Mouse (Mus musculus) MEL (cell line): ENCODE data around the gene Ccdc97. TPM values are rescaled to one million over a fixed set of nuclear protein-coding genes. Genes with fewer than 3 reads are reported as not detected.
A peak's percentile ranks its signal among the peaks of the same experiment; 100 is the strongest.

ENCODE experiments used
- DNase-seq: peaks from one replicate; pipeline ENCODE4 v3.0.0; 2011; ENCODE audit warnings: low read depth, low spot score
- H3K27ac ChIP-seq: 2 replicates; pipeline ENCODE4 v1.5.1; 2012; ENCODE audit warnings: low read depth, mild to moderate bottlenecking, control low read depth, low read length, moderate library complexity; ENCODE audit not compliant: control insufficient read depth
- H3K27me3 ChIP-seq, 2 experiments: fragments of 150-350 bp in 1 of 2; sonication (generic) in 1 of 2; 2 replicates each; pipeline ENCODE4 v1.6.1; 2012; ENCODE audit warnings: low read length in 2 of 2, mild to moderate bottlenecking in 2 of 2, improper control_type of control experiment in 1 of 2, moderate library complexity in 1 of 2; ENCODE audit not compliant: insufficient read depth in 2 of 2, control insufficient read depth in 1 of 2
- H3K36me3 ChIP-seq, 2 experiments: 2 replicates each; pipeline ENCODE4 v1.6.1; 2012 to 2014; ENCODE audit warnings: low read length in 2 of 2, improper control_type of control experiment in 1 of 2, inconsistent platforms in 1 of 2, mild to moderate bottlenecking in 1 of 2; ENCODE audit not compliant: insufficient read depth in 2 of 2, control insufficient read depth in 1 of 2
- H3K4me1 ChIP-seq, 2 experiments: fragments of 150-350 bp in 1 of 2; sonication (generic) in 1 of 2; 2 replicates each; pipeline ENCODE4 v1.6.1; 2012; ENCODE audit warnings: low read length in 2 of 2, improper control_type of control experiment in 1 of 2, mild to moderate bottlenecking in 1 of 2; ENCODE audit not compliant: insufficient read depth in 2 of 2, control insufficient read depth in 1 of 2
- H3K4me3 ChIP-seq, 2 experiments: fragments of 150-350 bp in 1 of 2; sonication (generic) in 1 of 2; 2 replicates each; pipeline ENCODE4 v1.5.1; 2012; ENCODE audit warnings: low read depth in 2 of 2, low read length in 2 of 2, mild to moderate bottlenecking in 2 of 2, moderate library complexity in 2 of 2, control low read depth in 1 of 2, improper control_type of control experiment in 1 of 2; ENCODE audit not compliant: control insufficient read depth in 1 of 2, insufficient read depth in 1 of 2
- H3K79me2 ChIP-seq: 2 replicates; pipeline ENCODE4 v1.6.1; 2012; ENCODE audit warnings: mild to moderate bottlenecking, low read length, moderate library complexity; ENCODE audit not compliant: control insufficient read depth, poor library complexity, insufficient read depth
- H3K9ac ChIP-seq: 2 replicates; pipeline ENCODE4 v1.6.1; 2012; ENCODE audit warnings: low read depth, mild to moderate bottlenecking, control low read depth, low read length, moderate library complexity; ENCODE audit not compliant: control insufficient read depth, poor library complexity, severe bottlenecking
- H3K9me3 ChIP-seq: fragments of 150-350 bp; sonication (generic); replicated peaks from 2 replicates; pipeline ENCODE4 v1.6.1; 2012; ENCODE audit warnings: mild to moderate bottlenecking, low read length, improper control_type of control experiment, moderate library complexity; ENCODE audit not compliant: insufficient read depth
- CHD1 ChIP-seq: IDR thresholded peaks from 2 replicates; pipeline ENCODE4 v1.6.1; 2012; ENCODE audit warnings: low read depth, mild to moderate bottlenecking, inconsistent platforms, low read length, improper control_type of control experiment
- CHD2 ChIP-seq: IDR thresholded peaks from 2 replicates; pipeline ENCODE4 v1.6.1; 2011; ENCODE audit warnings: low read length, improper control_type of control experiment
- CTCF ChIP-seq, 3 experiments: IDR thresholded peaks in 2 of 3; conservative IDR thresholded peaks in 1 of 3; 2 replicates each; pipeline ENCODE4 v1.5.1; 2011 to 2012; ENCODE audit warnings: low read length in 3 of 3, low read depth in 2 of 3, mild to moderate bottlenecking in 2 of 3, improper control_type of control experiment in 1 of 3, inconsistent platforms in 1 of 3, mixed read lengths in 1 of 3, moderate library complexity in 1 of 3; ENCODE audit not compliant: control insufficient read depth in 1 of 3, insufficient read depth in 1 of 3, poor library complexity in 1 of 3, severe bottlenecking in 1 of 3
- E2F4 ChIP-seq: IDR thresholded peaks from 2 replicates; pipeline ENCODE4 v1.6.1; 2011; ENCODE audit warnings: low read depth, low read length, improper control_type of control experiment, borderline replicate concordance
- ELF1 ChIP-seq: IDR thresholded peaks from 2 replicates; pipeline ENCODE4 v1.6.1; 2014; ENCODE audit warnings: low read depth, mild to moderate bottlenecking, inconsistent platforms, low read length, improper control_type of control experiment, moderate library complexity
- EP300 ChIP-seq, 2 experiments: IDR thresholded peaks; 2 replicates each; pipeline ENCODE4 v1.6.1; 2011; ENCODE audit warnings: improper control_type of control experiment in 2 of 2, low read length in 2 of 2, low read depth in 1 of 2, mild to moderate bottlenecking in 1 of 2
- ETS1 ChIP-seq: IDR thresholded peaks from 2 replicates; pipeline ENCODE4 v1.6.1; 2012; ENCODE audit warnings: low read depth, mild to moderate bottlenecking, inconsistent platforms, low read length, improper control_type of control experiment, moderate library complexity
- GATA1 ChIP-seq: IDR thresholded peaks from 2 replicates; pipeline ENCODE4 v1.6.1; 2011; ENCODE audit warnings: low read depth, low read length, improper control_type of control experiment
- HCFC1 ChIP-seq: IDR thresholded peaks from 2 replicates; pipeline ENCODE4 v1.6.1; 2012; ENCODE audit warnings: low read depth, mild to moderate bottlenecking, inconsistent platforms, low read length, improper control_type of control experiment, moderate library complexity
- KAT2A ChIP-seq: conservative IDR thresholded peaks from 2 replicates; pipeline ENCODE4 v1.6.1; 2012; ENCODE audit warnings: low read depth, low read length, improper control_type of control experiment, inconsistent platforms
- MAFK ChIP-seq: IDR thresholded peaks from 2 replicates; pipeline ENCODE4 v1.6.1; 2011; ENCODE audit warnings: low read depth, mild to moderate bottlenecking, low read length, improper control_type of control experiment, borderline replicate concordance
- MAX ChIP-seq: IDR thresholded peaks from 2 replicates; pipeline ENCODE4 v1.6.1; 2011; ENCODE audit warnings: low read length, improper control_type of control experiment
- MEF2A ChIP-seq: IDR thresholded peaks from 2 replicates; pipeline ENCODE4 v1.6.1; 2014; ENCODE audit warnings: low read depth, mild to moderate bottlenecking, inconsistent platforms, low read length, improper control_type of control experiment; ENCODE audit not compliant: poor library complexity, insufficient replicate concordance, severe bottlenecking; ENCODE audit errors: extremely low read depth
- MYB ChIP-seq: IDR thresholded peaks from 2 replicates; pipeline ENCODE4 v1.6.1; 2011; ENCODE audit warnings: mild to moderate bottlenecking, low read depth, low read length, improper control_type of control experiment
- MYC ChIP-seq: IDR thresholded peaks from 2 replicates; pipeline ENCODE4 v1.6.1; 2011; ENCODE audit warnings: low read depth, mild to moderate bottlenecking, low read length, improper control_type of control experiment, moderate library complexity
- NELFE ChIP-seq: IDR thresholded peaks from 2 replicates; pipeline ENCODE4 v1.6.1; 2011; ENCODE audit warnings: low read depth, low read length, improper control_type of control experiment
- NRF1 ChIP-seq: IDR thresholded peaks from 2 replicates; pipeline ENCODE4 v1.6.1; 2014; ENCODE audit warnings: low read depth, mild to moderate bottlenecking, inconsistent platforms, low read length, improper control_type of control experiment, moderate library complexity; ENCODE audit not compliant: poor library complexity, insufficient read depth, severe bottlenecking
- POLR2A ChIP-seq, 2 experiments: IDR thresholded peaks; 2 replicates each; pipeline ENCODE4 v1.6.1; 2011 to 2012; ENCODE audit warnings: low read length in 2 of 2, mild to moderate bottlenecking in 2 of 2, control low read depth in 1 of 2, improper control_type of control experiment in 1 of 2, low read depth in 1 of 2, moderate library complexity in 1 of 2; ENCODE audit not compliant: control insufficient read depth in 1 of 2, insufficient read depth in 1 of 2, poor library complexity in 1 of 2
- POLR2AphosphoS5 ChIP-seq: IDR thresholded peaks from 2 replicates; pipeline ENCODE4 v1.6.1; 2012; ENCODE audit warnings: low read depth, borderline replicate concordance, mild to moderate bottlenecking, inconsistent platforms, low read length, moderate library complexity, mixed read lengths
- RAD21 ChIP-seq: IDR thresholded peaks from 2 replicates; pipeline ENCODE4 v1.6.1; 2011; ENCODE audit warnings: mild to moderate bottlenecking, low read depth, low read length, improper control_type of control experiment
- RCOR1 ChIP-seq: IDR thresholded peaks from 2 replicates; pipeline ENCODE4 v1.6.1; 2012; ENCODE audit warnings: low read depth, mild to moderate bottlenecking, inconsistent platforms, low read length, improper control_type of control experiment
- SIN3A ChIP-seq: IDR thresholded peaks from 2 replicates; pipeline ENCODE4 v1.6.1; 2012; ENCODE audit warnings: low read length, improper control_type of control experiment, inconsistent platforms
- TAL1 ChIP-seq: IDR thresholded peaks from 2 replicates; pipeline ENCODE4 v1.6.1; 2012; ENCODE audit warnings: mild to moderate bottlenecking, inconsistent platforms, low read length, moderate library complexity, mixed read lengths
- TBP ChIP-seq: IDR thresholded peaks from 2 replicates; pipeline ENCODE4 v1.8.0; 2011; ENCODE audit warnings: low read depth, low read length, improper control_type of control experiment
- UBTF ChIP-seq: IDR thresholded peaks from 2 replicates; pipeline ENCODE4 v1.6.1; 2012; ENCODE audit warnings: low read depth, mild to moderate bottlenecking, inconsistent platforms, low read length, improper control_type of control experiment, moderate library complexity, borderline replicate concordance; ENCODE audit not compliant: insufficient read depth
- USF1 ChIP-seq: IDR thresholded peaks from 2 replicates; pipeline ENCODE4 v1.6.1; 2014; ENCODE audit warnings: low read depth, mild to moderate bottlenecking, inconsistent platforms, low read length, improper control_type of control experiment, moderate library complexity
- USF2 ChIP-seq, 2 experiments: IDR thresholded peaks; 2 replicates each; pipeline ENCODE4 v1.6.1; 2011 to 2012; ENCODE audit warnings: improper control_type of control experiment in 2 of 2, low read length in 2 of 2, borderline replicate concordance in 1 of 2, inconsistent platforms in 1 of 2, low read depth in 1 of 2, mild to moderate bottlenecking in 1 of 2; ENCODE audit not compliant: insufficient read depth in 1 of 2
- ZKSCAN1 ChIP-seq: IDR thresholded peaks from 2 replicates; pipeline ENCODE4 v1.6.1; 2012; ENCODE audit warnings: low read depth, mild to moderate bottlenecking, inconsistent platforms, low read length, improper control_type of control experiment, moderate library complexity
- ZNF384 ChIP-seq: IDR thresholded peaks from 2 replicates; pipeline ENCODE4 v1.6.1; 2012; ENCODE audit warnings: low read depth, mild to moderate bottlenecking, inconsistent platforms, low read length, improper control_type of control experiment
- polyA plus RNA-seq, 2 experiments: library from polyadenylated mRNA; stranded (reverse) in 1 of 2; unstranded in 1 of 2; fragments of >175 nt in 1 of 2; fragments of >200 nt in 1 of 2; gene quantifications; 2 replicates each; pipeline versions ENCODE4 v1.2.1 to v1.2.4; 2012; ENCODE audit warnings: low replicate concordance in 2 of 2, low read depth in 1 of 2; ENCODE audit not compliant: insufficient read length in 2 of 2, insufficient read depth in 1 of 2, missing spikeins in 1 of 2
- total RNA-seq: library from RNA; depleted of rRNA; stranded (reverse); fragments of 300-350 nt; gene quantifications from 2 replicates; pipeline ENCODE4 v1.2.3, GENCODE M21; 2012

Gene Ccdc97
- total and polyA plus RNA-seq, 3 experiments, result 8.4 to 39.7 TPM; not detected in 1

DNA sequence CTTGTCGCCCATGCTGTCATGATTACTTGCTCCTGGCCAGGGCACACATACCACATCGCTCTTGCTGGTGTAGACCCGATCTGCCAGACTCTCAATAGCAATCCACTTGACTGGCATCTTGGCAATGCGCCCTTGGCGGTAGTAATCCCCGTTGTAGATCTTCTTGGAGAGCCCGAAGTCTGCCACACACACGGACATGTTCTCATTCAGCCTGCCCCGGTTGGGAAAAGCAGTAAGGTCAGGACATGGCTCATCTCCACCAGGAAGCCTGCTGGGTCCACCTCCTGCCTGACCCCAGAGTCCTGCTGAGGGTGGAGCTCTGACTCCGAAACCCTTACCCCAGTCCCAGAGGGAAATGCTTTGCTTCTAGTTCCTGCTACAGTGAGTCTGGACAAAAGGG, 42.5 kb upstream of the Ccdc97 start:
- DNase-seq, result no peak
- Histone ChIP-seq H3K27me3 (peaks cover 0 to 2% of the 10 kb centered on the region in 2 experiments; a peak in 3 of 4 replicates), H3K9ac (no peak overlapping the region), H3K4me3 (no peak overlapping the region), H3K9me3 (no peaks in the 10 kb centered on the region), H3K79me2 (no peaks in the 10 kb centered on the region), H3K4me1 (peaks cover 0 to 2% of the 10 kb centered on the region in 2 experiments; a peak in 1 of 4 replicates), H3K27ac (no peak overlapping the region), H3K36me3 (no peaks in the 10 kb centered on the region; a peak in 1 of 4 replicates)
- TF ChIP-seq MEF2A (no peak), HCFC1 (no peak), NRF1 (no peak), RAD21 (no peak), TAL1 (no peak)

DNA sequence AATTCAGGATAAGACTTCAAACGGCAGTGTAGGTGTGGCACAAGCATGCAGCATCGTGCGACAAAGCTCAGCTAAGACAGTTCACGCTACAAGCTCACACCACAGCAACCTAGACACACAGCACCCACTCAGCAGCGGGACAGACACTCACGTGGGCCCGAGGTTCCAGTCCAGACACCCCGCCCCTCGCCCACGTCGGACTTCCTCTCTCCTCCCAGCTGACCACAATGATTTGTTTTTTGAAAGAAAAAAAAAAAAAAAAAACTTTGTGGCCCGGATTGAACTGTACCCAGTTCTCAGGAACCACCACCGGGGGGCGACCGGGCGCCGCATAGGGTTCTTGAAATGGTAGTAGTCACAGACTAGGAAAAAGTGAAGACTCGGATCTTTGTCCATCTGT, 37.1 kb upstream of the Ccdc97 start:
- Histone ChIP-seq H3K27me3 (peaks cover 0 to 2% of the 10 kb centered on the region in 2 experiments; a peak in 2 of 4 replicates), H3K4me3 (peak overlapping the region; percentile 56 to 67), H3K36me3 (peaks cover 6 to 16% of the 10 kb centered on the region in 2 experiments), H3K9me3 (no peaks in the 10 kb centered on the region), H3K9ac (peak overlapping the region; percentile 61), H3K27ac (peak overlapping the region; percentile 99), H3K79me2 (peaks cover 34% of the 10 kb centered on the region), H3K4me1 (peaks cover 2 to 18% of the 10 kb centered on the region in 2 experiments; a peak in 3 of 4 replicates)
- DNase-seq, result peak; percentile 92
- TF ChIP-seq RCOR1 (peak; percentile 46; the same call in 1 of the 2 replicates), EP300 (IDR thresholded peaks at IDR 0.05; ENCODE audit: low read depth in 1 of 2, low read length in 2 of 2) (peak; percentile 10 to 49; a peak in 1 of 4 replicates), NELFE (peak; percentile 72), E2F4 (peak; percentile 2; the same call in 1 of the 2 replicates), TAL1 (no peak), KAT2A (no peak), USF1 (peak; percentile 85), MEF2A (no peak), CTCF (IDR thresholded peaks at IDR 0.05 in 2 of 3, conservative IDR thresholded peaks at IDR 0.05 in 1 of 3; ENCODE audit: control insufficient read depth in 1 of 3, insufficient read depth in 1 of 3, low read depth in 2 of 3, low read length in 3 of 3, poor library complexity in 1 of 3, severe bottlenecking in 1 of 3) (peak; percentile 48 to 87 (median 83)), CHD1 (0 out of 2 replicates have a peak, but pooled peaks have one; percentile 14), USF2 (IDR thresholded peaks at IDR 0.05; ENCODE audit: borderline replicate concordance in 1 of 2, insufficient read depth in 1 of 2, low read depth in 1 of 2, low read length in 2 of 2) (0 out of 4 replicates have a peak, but pooled peaks of 1 of the 2 experiments have one; percentile 24), SIN3A (peak; percentile 87), MYC (peak; percentile 87), HCFC1 (peak; percentile 60), UBTF (no peak), TBP (no peak), ZKSCAN1 (no peak; the same call in 1 of the 2 replicates), ELF1 (peak; percentile 39; the same call in 1 of the 2 replicates), POLR2A (IDR thresholded peaks at IDR 0.05; ENCODE audit: control insufficient read depth in 1 of 2, insufficient read depth in 1 of 2, low read depth in 1 of 2, low read length in 2 of 2, poor library complexity in 1 of 2) (peak in 1 of 2 experiments; percentile 66; a peak in 1 of 4 replicates), MAFK (no peak), GATA1 (0 out of 2 replicates have a peak, but pooled peaks have one; percentile 8), MAX (peak; percentile 87), CHD2 (no peak), NRF1 (no peak), ZNF384 (peak; percentile 99), ETS1 (peak; percentile 80), RAD21 (peak; percentile 87), MYB (no peak), POLR2AphosphoS5 (no peak; the same call in 1 of the 2 replicates)
